Mouse (Mus musculus) limb, embryonic 10.5 days (tissue): ENCODE data around the gene Exoc3l4. TPM values are rescaled to one million over a fixed set of nuclear protein-coding genes. Genes with fewer than 3 reads are reported as not detected.

ENCODE experiments used
- DNase-seq: peaks from one replicate; pipeline ENCODE4 v3.0.0-alpha.2; 2017; ENCODE audit warnings: low spot score
- H3K27ac ChIP-seq: fragments of 300-500 bp; sonication (generic); 2 replicates; pipeline ENCODE4 v1.5.1; 2016; ENCODE audit warnings: mild to moderate bottlenecking
- H3K27me3 ChIP-seq: fragments of 300-500 bp; sonication (generic); 2 replicates; pipeline ENCODE4 v1.6.1; 2016; ENCODE audit warnings: low read depth, mild to moderate bottlenecking; ENCODE audit not compliant: poor library complexity, severe bottlenecking
- H3K36me3 ChIP-seq: fragments of 300-500 bp; sonication (generic); 2 replicates; pipeline ENCODE4 v1.6.1; 2016; ENCODE audit warnings: mild to moderate bottlenecking, moderate library complexity
- H3K4me1 ChIP-seq: fragments of 300-500 bp; sonication (generic); 2 replicates; pipeline ENCODE4 v1.6.1; 2016
- H3K4me3 ChIP-seq: fragments of 300-500 bp; sonication (generic); 2 replicates; pipeline ENCODE4 v1.5.1; 2016; ENCODE audit warnings: mild to moderate bottlenecking, moderate library complexity
- H3K9me3 ChIP-seq: fragments of 300-500 bp; sonication (generic); replicated peaks from 2 replicates; pipeline ENCODE4 v1.6.1; 2016; ENCODE audit warnings: mild to moderate bottlenecking
- WGBS: fragments of 180-500 bp; shearing (Covaris S2); methylation state at CpG from one replicate; pipeline ENCODE4 v1.1.7; 2016; 5-methylcytosine and 5-hydroxymethylcytosine counted together
- polyA plus RNA-seq: library from polyadenylated mRNA; unstranded; fragments of >200 nt; fragmentation: Nextera tagmentation; extraction: Ambion mirVana; gene quantifications from 2 replicates; pipeline ENCODE4 v1.2.1, GENCODE M21; 2016

The Exoc3l4 gene
- polyA plus RNA-seq, 1 experiment from 2014 or later, result 5.1 TPM

- peak within 1 kb of the TSS; percentile 53 for H3K4me3 ChIP-seq
- H3K27ac ChIP-seq, result peak within 1 kb of the TSS; percentile 17; the same call in 1 of the 2 replicates
- H3K27me3 ChIP-seq, result peaks cover 100% of the 10 kb centered on the region
- H3K36me3 ChIP-seq, result no peaks in the 10 kb centered on the region
- under 1% methylated on average over 48 of the region's 48 CpGs for WGBS
- peak; percentile 86 for DNase-seq
- H3K4me1 ChIP-seq, result peaks cover 46% of the 10 kb centered on the region
- H3K9me3 ChIP-seq, result no peaks in the 10 kb centered on the region
Measured at GRCm38 (mm10) chr12:111442309-111443010, 25.6 kb downstream of the Exoc3l4 start, which contains the start of gene Tnfaip2. Tnfaip2 (plus strand) TSS chr12:111442469.

- H3K4me1 ChIP-seq, result peaks cover 54% of the 10 kb centered on the region
- H3K36me3 ChIP-seq, result no peaks in the 10 kb centered on the region
- H3K27ac ChIP-seq, result no peak overlapping the region
- H3K27me3 ChIP-seq, result peaks cover 100% of the 10 kb centered on the region
- peak overlapping the region; percentile 53 for H3K4me3 ChIP-seq
- H3K9me3 ChIP-seq, result no peaks in the 10 kb centered on the region
- no peak for DNase-seq
- 8% methylated on average over 15 of the region's 15 CpGs for WGBS
Measured at GRCm38 (mm10) chr12:111443011-111443870, 26.4 kb downstream of the Exoc3l4 start.

DNA sequence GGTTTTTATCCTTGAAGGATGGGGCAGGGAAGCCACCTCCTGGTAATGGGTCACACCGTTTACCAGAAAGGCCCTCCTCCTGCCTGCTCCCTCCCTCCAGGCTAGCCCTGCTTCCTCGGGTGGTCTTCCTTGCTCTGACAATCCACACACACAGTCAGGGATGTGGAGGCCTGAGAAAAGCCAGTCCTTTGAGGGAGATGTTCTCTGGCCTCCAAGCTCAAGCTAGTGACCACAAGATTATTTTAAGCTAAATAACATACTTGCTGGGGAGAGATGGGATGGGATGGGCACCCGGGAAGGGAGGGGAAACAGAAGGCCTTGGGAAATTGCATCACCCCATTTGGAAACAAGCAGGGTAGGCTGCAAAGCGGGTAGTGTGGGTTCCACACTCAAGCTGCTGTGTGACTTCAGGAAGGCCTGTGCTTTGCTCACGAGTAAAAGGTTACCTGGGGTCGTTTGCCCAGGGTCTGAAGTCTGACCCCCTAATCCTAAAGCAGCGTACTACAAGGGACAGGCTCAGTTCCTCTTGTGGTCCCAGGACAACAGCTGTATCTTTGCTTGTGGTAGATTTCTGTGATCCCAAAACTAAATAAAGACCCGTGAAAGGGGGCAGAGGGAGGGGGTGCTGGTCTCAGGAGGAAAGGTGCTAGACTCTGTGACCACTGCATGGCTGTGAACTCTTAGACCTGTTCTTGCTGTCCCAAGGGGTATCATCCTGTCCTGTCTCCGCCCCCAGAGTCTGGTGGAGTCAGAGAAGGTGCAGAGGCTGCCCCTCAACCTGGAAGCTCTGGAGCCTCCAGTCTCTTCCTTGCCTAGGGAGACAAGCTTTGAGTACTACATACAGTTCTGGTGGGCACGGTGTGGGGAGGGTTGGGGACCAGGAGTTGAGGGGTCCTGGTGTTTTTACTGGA, 27.4 kb downstream of the Exoc3l4 start:
- H3K9me3 ChIP-seq, result no peaks in the 10 kb centered on the region
- H3K27me3 ChIP-seq, result peaks cover 100% of the 10 kb centered on the region
- H3K4me3 ChIP-seq, result no peak overlapping the region
- WGBS, result 21% methylated on average over 10 of the region's 10 CpGs
- H3K4me1 ChIP-seq, result peaks cover 63% of the 10 kb centered on the region
- no peak for DNase-seq
- H3K36me3 ChIP-seq, result no peaks in the 10 kb centered on the region
- H3K27ac ChIP-seq, result no peak overlapping the region

- Histone ChIP-seq H3K36me3 (no peaks in the 10 kb centered on the region), H3K4me1 (peaks cover 74% of the 10 kb centered on the region), H3K27ac (no peak overlapping the region), H3K27me3 (peaks cover 100% of the 10 kb centered on the region), H3K4me3 (peak overlapping the region; percentile 41), H3K9me3 (no peaks in the 10 kb centered on the region)
- 2% methylated on average over 52 of the region's 52 CpGs for WGBS
- DNase-seq, result peak; percentile 56
Measured at GRCm38 (mm10) chr12:111445161-111445889, 28.5 kb downstream of the Exoc3l4 start.

DNA sequence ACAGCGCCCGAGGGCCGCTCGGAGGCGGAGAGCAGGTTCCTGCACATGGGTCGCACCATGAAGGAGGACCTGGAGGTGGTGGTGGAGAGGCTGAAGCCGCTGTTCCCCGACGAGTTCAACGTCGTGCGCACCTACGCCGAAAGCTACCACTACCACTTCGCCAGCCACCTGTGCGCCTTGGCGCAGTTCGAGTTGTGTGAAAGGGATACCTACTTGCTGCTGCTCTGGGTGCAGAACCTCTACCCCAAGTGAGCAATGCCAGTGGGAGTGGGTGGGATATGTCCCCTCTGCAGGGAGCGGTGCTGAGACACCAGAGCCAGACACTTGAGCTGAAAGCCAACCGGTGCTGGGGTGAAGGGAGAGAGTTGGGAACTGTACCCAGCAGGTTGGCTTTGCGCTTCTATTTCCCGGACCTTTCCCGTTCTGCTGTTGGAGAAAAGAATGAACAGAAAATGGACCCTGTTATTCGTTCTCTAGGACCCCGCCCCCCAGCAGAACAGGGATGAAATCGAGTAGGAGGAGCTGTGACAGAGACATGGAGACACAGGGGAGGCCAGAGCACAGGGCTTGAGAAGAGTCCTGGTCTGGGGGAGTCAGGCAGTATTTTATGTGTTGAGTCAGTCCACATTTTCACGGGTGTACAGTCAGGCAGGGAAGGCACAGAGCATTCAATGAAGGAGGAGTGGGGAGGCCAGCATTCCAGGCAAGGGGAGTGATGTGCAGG, 29.2 kb downstream of the Exoc3l4 start:
- WGBS, result 6% methylated on average over 27 of the region's 27 CpGs

DNA sequence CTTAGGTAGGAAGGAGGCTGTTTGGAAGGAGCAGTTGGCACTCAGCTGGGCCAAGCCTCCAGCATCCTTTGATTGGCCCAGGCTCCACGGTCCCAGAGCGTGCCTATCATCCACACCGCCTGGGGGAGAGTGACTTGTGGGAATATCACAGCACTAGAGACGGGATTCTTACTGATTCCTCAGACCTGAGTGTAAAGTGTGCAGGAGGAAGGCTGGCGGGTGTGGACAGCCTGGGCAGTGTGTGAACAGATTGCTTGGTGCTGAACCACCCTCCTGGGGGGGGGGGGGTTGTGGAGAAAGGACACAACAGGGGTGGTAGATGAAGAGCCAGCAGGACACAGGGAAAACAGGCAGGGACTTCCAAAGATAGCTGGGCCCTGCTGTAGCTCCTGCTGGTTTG, 29.9 kb downstream of the Exoc3l4 start:
- Histone ChIP-seq H3K4me1 (peaks cover 77% of the 10 kb centered on the region), H3K27me3 (peaks cover 100% of the 10 kb centered on the region), H3K9me3 (no peaks in the 10 kb centered on the region), H3K36me3 (no peaks in the 10 kb centered on the region), H3K4me3 (no peak overlapping the region), H3K27ac (no peak overlapping the region)
- WGBS, result 21% methylated on average over 5 of the region's 5 CpGs
- DNase-seq, result no peak

More for the DNA sequence above, 29.2 kb downstream of the Exoc3l4 start:
- H3K27me3 ChIP-seq, result peaks cover 100% of the 10 kb centered on the region
- H3K4me1 ChIP-seq, result peaks cover 78% of the 10 kb centered on the region
- peak; percentile 53 for DNase-seq
- H3K36me3 ChIP-seq, result no peaks in the 10 kb centered on the region
- peak overlapping the region; percentile 41 for H3K4me3 ChIP-seq
- no peak overlapping the region for H3K27ac ChIP-seq
- H3K9me3 ChIP-seq, result no peaks in the 10 kb centered on the region

DNA sequence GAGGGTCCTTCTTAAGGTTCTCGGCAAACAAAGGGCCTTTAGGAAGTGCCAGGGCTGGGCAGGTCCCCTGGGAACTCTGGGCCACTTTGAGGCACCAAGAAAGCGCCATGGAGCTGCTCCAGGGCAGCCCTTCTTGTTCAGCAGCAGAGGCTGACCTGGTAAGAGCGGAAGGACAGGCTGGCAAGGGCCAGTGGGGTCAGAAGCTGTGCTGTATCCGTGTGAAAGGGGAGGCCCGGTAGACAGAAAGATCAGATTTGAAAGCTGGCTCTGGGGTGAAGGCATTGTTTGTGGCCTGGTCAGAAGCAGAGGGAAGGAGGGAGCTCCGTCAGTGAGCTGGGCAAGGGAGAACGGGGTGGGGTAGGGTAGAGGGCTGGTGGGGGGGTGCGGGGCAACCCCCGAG, 30.5 kb downstream of the Exoc3l4 start:
- Histone ChIP-seq H3K27ac (no peak overlapping the region), H3K4me1 (peaks cover 71% of the 10 kb centered on the region), H3K9me3 (no peaks in the 10 kb centered on the region), H3K27me3 (peaks cover 100% of the 10 kb centered on the region), H3K36me3 (no peaks in the 10 kb centered on the region), H3K4me3 (no peak overlapping the region)
- no peak for DNase-seq
- WGBS, result 14% methylated on average over 9 of the region's 9 CpGs

DNA sequence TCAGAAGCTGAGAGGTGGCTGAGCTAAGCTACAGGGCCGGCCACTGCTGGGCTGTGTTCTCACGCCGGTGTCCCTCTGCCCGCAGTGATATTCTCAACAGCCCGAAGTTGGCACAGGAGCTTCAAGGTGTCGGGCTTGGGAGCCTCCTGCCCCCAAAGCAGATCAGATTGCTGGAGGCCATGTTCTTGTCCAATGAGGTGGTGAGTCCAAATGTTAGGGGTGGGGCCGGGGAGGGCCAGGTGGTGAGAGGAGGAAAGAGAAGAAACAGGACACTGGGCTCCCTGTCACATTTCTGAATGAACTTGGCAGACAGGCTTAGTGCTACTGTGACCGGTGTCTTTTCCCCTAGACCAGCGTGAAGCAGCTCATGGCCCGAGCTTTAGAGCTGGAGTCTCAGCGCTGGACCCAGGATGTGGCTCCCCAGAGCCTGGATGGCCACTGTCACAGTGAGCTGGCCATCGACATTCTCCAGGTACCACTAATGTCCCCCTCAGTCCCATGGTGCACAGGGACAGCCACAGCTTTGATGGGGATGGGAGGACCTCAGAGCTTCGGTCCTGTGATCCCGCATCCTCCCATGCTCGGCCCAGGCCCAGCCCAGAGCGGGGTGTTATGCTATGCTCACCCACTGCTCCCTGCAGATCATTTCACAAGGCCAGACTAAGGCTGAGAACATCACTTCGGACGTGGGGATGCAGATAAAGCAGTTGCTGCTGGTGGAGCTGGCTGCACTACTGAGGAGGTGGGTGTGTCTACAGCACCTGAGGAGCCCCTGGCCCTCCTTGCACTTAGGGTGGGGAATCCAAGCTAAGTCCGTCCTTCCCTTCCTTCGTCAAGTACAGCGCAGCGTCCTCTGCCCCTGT, 31.3 kb downstream of the Exoc3l4 start:
- Histone ChIP-seq H3K27me3 (peaks cover 100% of the 10 kb centered on the region), H3K9me3 (no peaks in the 10 kb centered on the region), H3K4me1 (peaks cover 63% of the 10 kb centered on the region), H3K4me3 (0 out of 2 replicates have a peak overlapping the region, but pooled peaks have one; percentile 18), H3K27ac (no peak overlapping the region), H3K36me3 (no peaks in the 10 kb centered on the region)
- 12% methylated on average over 22 of the region's 22 CpGs for WGBS
- no peak for DNase-seq

DNA sequence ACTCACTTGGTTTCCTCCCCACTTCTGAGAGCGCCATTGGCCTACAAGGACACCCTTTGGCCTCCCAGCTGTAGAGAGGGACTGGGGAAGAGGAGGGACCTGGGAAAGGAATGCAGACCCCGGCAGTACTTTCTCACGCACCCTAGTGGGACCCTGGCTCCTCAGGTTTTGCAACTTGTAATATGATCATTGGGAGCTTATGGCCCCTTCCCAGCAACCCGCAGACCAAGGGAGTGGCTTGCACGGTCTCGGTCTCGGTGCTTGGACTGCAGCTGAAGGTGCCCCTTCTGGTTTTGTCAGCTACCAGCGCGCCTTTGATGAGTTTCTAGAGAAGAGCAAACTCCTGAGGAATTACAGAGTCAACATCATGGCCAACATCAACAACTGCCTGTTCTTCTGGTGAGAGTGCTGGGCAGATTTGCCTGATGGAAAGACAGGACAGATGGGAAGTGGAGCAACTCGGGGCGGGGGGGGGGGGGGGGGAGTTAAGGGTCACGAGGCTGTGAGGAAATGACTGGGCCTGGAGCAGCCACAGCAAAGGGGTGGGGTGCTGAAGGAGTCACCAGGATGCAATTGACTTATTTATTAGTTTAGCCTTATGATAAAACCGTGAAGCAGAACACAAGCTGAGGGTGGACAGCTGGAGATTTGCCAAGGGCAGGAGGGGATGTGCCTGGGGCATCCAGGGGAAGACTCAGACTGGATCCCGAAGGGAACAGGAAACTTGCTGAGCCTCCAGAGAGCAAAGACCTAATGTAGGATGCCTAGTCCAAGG, 32.3 kb downstream of the Exoc3l4 start:
- Histone ChIP-seq H3K27me3 (peaks cover 100% of the 10 kb centered on the region), H3K4me1 (peaks cover 63% of the 10 kb centered on the region), H3K36me3 (no peaks in the 10 kb centered on the region), H3K4me3 (0 out of 2 replicates have a peak overlapping the region, but pooled peaks have one; percentile 10), H3K27ac (no peak overlapping the region), H3K9me3 (no peaks in the 10 kb centered on the region)
- DNase-seq, result no peak
- WGBS, result 12% methylated on average over 13 of the region's 14 CpGs

- no peak for DNase-seq
- H3K4me3 ChIP-seq, result no peak overlapping the region
- no peaks in the 10 kb centered on the region for H3K36me3 ChIP-seq
- peaks cover 100% of the 10 kb centered on the region for H3K27me3 ChIP-seq
- WGBS, result 44% methylated on average over 6 of the region's 6 CpGs
- H3K9me3 ChIP-seq, result no peaks in the 10 kb centered on the region
- no peak overlapping the region for H3K27ac ChIP-seq
- H3K4me1 ChIP-seq, result peaks cover 58% of the 10 kb centered on the region
Measured at GRCm38 (mm10) chr12:111450359-111450758, 33.5 kb downstream of the Exoc3l4 start.
